Mouse (Mus musculus) kidney, adult 9 months (tissue): Measurements from ENCODE around the gene Cypt4.
"Not testable (repeated sequence)": the region's sequence is repeated elsewhere in the genome, so short reads cannot be mapped to it uniquely, and the experiment has no call there.

Experiments
- DNase-seq: peaks from one replicate; pipeline ENCODE4 v3.0.0; 2022

The Cypt4 gene

GRCm38 (mm10) chr9:24624896-24625295 is at the start of gene Cypt4:
TSS of gene Cypt4 (plus strand) at chr9:24625196.
- no peak for DNase-seq

- not testable (repeated sequence) for DNase-seq
Measured at GRCm38 (mm10) chr9:24637341-24637740, 12.3 kb downstream of the Cypt4 start.
